Mouse (Mus musculus) retina, postnatal 7 days (tissue): ENCODE measurements around the gene Ufsp1.
A peak's percentile ranks its signal among the peaks of the same experiment; 100 is the strongest.

Experiments
- DNase-seq: peaks from one replicate; pipeline ENCODE4 v3.0.0-alpha.2; 2012; ENCODE audit warnings: low read depth, low spot score

Ufsp1 gene

GRCm38 (mm10) chr5:137295296-137295695 lies 867 bp downstream of the Ufsp1 start:
- no peak for DNase-seq

- no peak for DNase-seq
These were observed 1.3 kb downstream of the Ufsp1 start for GRCm38 (mm10) chr5:137295712-137296111.

- no peak for DNase-seq
These were observed 2.7 kb downstream of the Ufsp1 start for GRCm38 (mm10) chr5:137297126-137297525.

GRCm38 (mm10) chr5:137299240-137299639 lies 4.8 kb downstream of the Ufsp1 start:
- DNase-seq = no peak

GRCm38 (mm10) chr5:137301253-137301652 lies 6.8 kb downstream of the Ufsp1 start:
- DNase-seq = no peak

GRCm38 (mm10) chr5:137303609-137304008 lies 9.2 kb downstream of the Ufsp1 start:
- DNase-seq = no peak

GRCm38 (mm10) chr5:137304165-137304564 lies 9.7 kb downstream of the Ufsp1 start:
- no peak for DNase-seq

- no peak for DNase-seq
These were observed 10.4 kb downstream of the Ufsp1 start for GRCm38 (mm10) chr5:137304816-137305215.

- DNase-seq = no peak
These were observed 11.4 kb downstream of the Ufsp1 start for GRCm38 (mm10) chr5:137305822-137306221.

- no peak for DNase-seq
These were observed 12.1 kb downstream of the Ufsp1 start for GRCm38 (mm10) chr5:137306439-137307005.

- DNase-seq = peak; percentile 92
These were observed 12.9 kb downstream of the Ufsp1 start, which contains the start of gene Srrt for GRCm38 (mm10) chr5:137307071-137307912. Gene Srrt (minus strand): TSS chr5:137307674.

GRCm38 (mm10) chr5:137308356-137308755 lies 13.9 kb downstream of the Ufsp1 start:
- no peak for DNase-seq

- DNase-seq = no peak
These were observed 19.2 kb downstream of the Ufsp1 start for GRCm38 (mm10) chr5:137313466-137314192.

GRCm38 (mm10) chr5:137314193-137315083 lies 20.0 kb downstream of the Ufsp1 start, which contains the start of gene Trip6:
Gene Trip6 (minus strand): TSS chr5:137314404.
- no peak for DNase-seq

- no peak for DNase-seq
These were observed 20.9 kb downstream of the Ufsp1 start for GRCm38 (mm10) chr5:137315084-137315903.

- DNase-seq = no peak
These were observed 22.9 kb downstream of the Ufsp1 start for GRCm38 (mm10) chr5:137317361-137317760.

- DNase-seq = no peak
These were observed 24.1 kb downstream of the Ufsp1 start for GRCm38 (mm10) chr5:137318570-137318969.

- no peak for DNase-seq
These were observed 26.6 kb downstream of the Ufsp1 start for GRCm38 (mm10) chr5:137320996-137321395.

GRCm38 (mm10) chr5:137330910-137331309 lies 36.5 kb downstream of the Ufsp1 start:
- no peak for DNase-seq

GRCm38 (mm10) chr5:137332857-137333511 lies 38.6 kb downstream of the Ufsp1 start:
- no peak for DNase-seq
